Mouse (Mus musculus) neural tube, embryonic 15.5 days (tissue): ENCODE data around the gene Nrg4. TPM values are rescaled to one million over a fixed set of nuclear protein-coding genes. Genes with fewer than 3 reads are reported as not detected.
A peak's percentile ranks its signal among the peaks of the same experiment; 100 is the strongest.
"Not testable (repeated sequence)": the region's sequence is repeated elsewhere in the genome, so short reads cannot be mapped to it uniquely, and the experiment has no call there.

ENCODE experiments used
- ATAC-seq: fragments of 200-750 bp; cut with Nextera tagmentation; 2 replicates; pipeline ENCODE4 v1.8.0; 2017; ENCODE audit warnings: mild to moderate bottlenecking, moderate TSS enrichment, moderate library complexity; ENCODE audit not compliant: low FRiP score
- H3K27ac ChIP-seq: fragments of 300-500 bp; sonication (generic); replicated peaks from 2 replicates; pipeline ENCODE4 v1.5.1; 2015; ENCODE audit warnings: mild to moderate bottlenecking, inconsistent platforms
- H3K27me3 ChIP-seq: fragments of 300-500 bp; sonication (generic); replicated peaks from 2 replicates; pipeline ENCODE4 v1.6.1; 2015; ENCODE audit warnings: inconsistent platforms
- H3K36me3 ChIP-seq: fragments of 300-500 bp; sonication (generic); 2 replicates; pipeline ENCODE4 v1.6.1; 2015; ENCODE audit warnings: inconsistent platforms
- H3K4me1 ChIP-seq: fragments of 300-500 bp; sonication (generic); 2 replicates; pipeline ENCODE4 v1.6.1; 2015; ENCODE audit warnings: inconsistent platforms
- H3K4me2 ChIP-seq: fragments of 300-500 bp; sonication (generic); 2 replicates; pipeline ENCODE4 v1.6.1; 2015; ENCODE audit warnings: inconsistent platforms, mild to moderate bottlenecking, moderate library complexity
- H3K4me3 ChIP-seq: fragments of 300-500 bp; sonication (generic); replicated peaks from 2 replicates; pipeline ENCODE4 v1.5.1; 2015; ENCODE audit warnings: mild to moderate bottlenecking, inconsistent platforms
- H3K9ac ChIP-seq: fragments of 300-500 bp; sonication (generic); replicated peaks from 2 replicates; pipeline ENCODE4 v1.6.1; 2015; ENCODE audit warnings: mild to moderate bottlenecking, inconsistent platforms
- H3K9me3 ChIP-seq: fragments of 300-500 bp; sonication (generic); replicated peaks from 2 replicates; pipeline ENCODE4 v1.6.1; 2016; ENCODE audit warnings: inconsistent platforms
- WGBS: fragments of 180-500 bp; shearing (Covaris S2); methylation state at CpG from one replicate; pipeline ENCODE4 v1.1.7; 2015; ENCODE audit warnings: mixed read lengths; 5-methylcytosine and 5-hydroxymethylcytosine counted together
- polyA plus RNA-seq: library from polyadenylated mRNA; unstranded; fragments of >200 nt; fragmentation: Nextera tagmentation; extraction: Ambion mirVana; gene quantifications from 2 replicates; pipeline ENCODE4 v1.2.1, GENCODE M21; 2015

Gene Nrg4
- polyA plus RNA-seq, 1 experiment from 2014 or later = 1.4 TPM

- Histone ChIP-seq H3K4me2 (no peak overlapping the region), H3K27ac (no peak overlapping the region), H3K27me3 (no peaks in the 10 kb centered on the region), H3K4me1 (no peaks in the 10 kb centered on the region), H3K4me3 (no peak overlapping the region), H3K9me3 (no peaks in the 10 kb centered on the region), H3K36me3 (no peaks in the 10 kb centered on the region), H3K9ac (no peak overlapping the region)
- ATAC-seq = no peak
- 82% methylated on average over 8 of the region's 8 CpGs for WGBS
Measured at GRCm38 (mm10) chr9:55246440-55246839, 80.2 kb downstream of the Nrg4 start.

- H3K9ac ChIP-seq, H3K4me3 ChIP-seq, H3K4me2 ChIP-seq, H3K27me3 ChIP-seq, ATAC-seq, H3K27ac ChIP-seq, H3K4me1 ChIP-seq, H3K9me3 ChIP-seq, H3K36me3 ChIP-seq: not testable (repeated sequence)
- 96% methylated on average over 1 of the region's 1 CpGs for WGBS
Measured at GRCm38 (mm10) chr9:55245057-55245750, 81.4 kb downstream of the Nrg4 start.

GRCm38 (mm10) chr9:55244079-55244478, 82.6 kb downstream of the Nrg4 start:
- Histone ChIP-seq H3K27ac (no peak overlapping the region), H3K4me3 (no peak overlapping the region), H3K27me3 (no peaks in the 10 kb centered on the region), H3K9ac (no peak overlapping the region), H3K4me2 (no peak overlapping the region), H3K36me3 (no peaks in the 10 kb centered on the region), H3K4me1 (no peaks in the 10 kb centered on the region), H3K9me3 (no peaks in the 10 kb centered on the region)
- no peak for ATAC-seq
- WGBS = 71% methylated on average over 3 of the region's 3 CpGs

- WGBS = 78% methylated on average over 3 of the region's 3 CpGs
Measured at GRCm38 (mm10) chr9:55243280-55243679, 83.4 kb downstream of the Nrg4 start.

GRCm38 (mm10) chr9:55241863-55242685, 84.6 kb downstream of the Nrg4 start:
- H3K4me3 ChIP-seq = 0 out of 2 replicates have a peak overlapping the region, but pooled peaks have one; percentile 4

More at GRCm38 (mm10) chr9:55243280-55243679, 83.4 kb downstream of the Nrg4 start:
- H3K4me3 ChIP-seq = no peak overlapping the region
- no peak overlapping the region for H3K9ac ChIP-seq
- H3K27ac ChIP-seq = no peak overlapping the region
- H3K36me3 ChIP-seq = no peaks in the 10 kb centered on the region
- no peaks in the 10 kb centered on the region for H3K4me1 ChIP-seq
- ATAC-seq = no peak
- H3K27me3 ChIP-seq = no peaks in the 10 kb centered on the region
- no peaks in the 10 kb centered on the region for H3K9me3 ChIP-seq
- H3K4me2 ChIP-seq = no peak overlapping the region

GRCm38 (mm10) chr9:55240852-55241251, 85.8 kb downstream of the Nrg4 start:
- Histone ChIP-seq H3K4me2 (no peak overlapping the region), H3K27ac (no peak overlapping the region), H3K4me1 (no peaks in the 10 kb centered on the region), H3K27me3 (no peaks in the 10 kb centered on the region), H3K4me3 (no peak overlapping the region), H3K9ac (no peak overlapping the region), H3K9me3 (no peaks in the 10 kb centered on the region), H3K36me3 (no peaks in the 10 kb centered on the region)
- WGBS = 93% methylated on average over 5 of the region's 5 CpGs
- ATAC-seq = no peak

More at GRCm38 (mm10) chr9:55241863-55242685, 84.6 kb downstream of the Nrg4 start:
- Histone ChIP-seq H3K27ac (no peak overlapping the region), H3K4me1 (no peaks in the 10 kb centered on the region), H3K4me2 (peak overlapping the region; percentile 37), H3K27me3 (no peaks in the 10 kb centered on the region), H3K9ac (no peak overlapping the region), H3K36me3 (no peaks in the 10 kb centered on the region), H3K9me3 (no peaks in the 10 kb centered on the region)
- WGBS = 46% methylated on average over 24 of the region's 24 CpGs
- no peak for ATAC-seq

- no peaks in the 10 kb centered on the region for H3K36me3 ChIP-seq
Measured at GRCm38 (mm10) chr9:55236235-55237165, 90.1 kb downstream of the Nrg4 start.

GRCm38 (mm10) chr9:55233076-55233475, 93.6 kb downstream of the Nrg4 start:
- H3K36me3 ChIP-seq, H3K27me3 ChIP-seq, H3K4me3 ChIP-seq, ATAC-seq, H3K4me1 ChIP-seq, H3K4me2 ChIP-seq, H3K27ac ChIP-seq, H3K9ac ChIP-seq, H3K9me3 ChIP-seq: not testable (repeated sequence)
- 73% methylated on average over 11 of the region's 11 CpGs for WGBS

More at GRCm38 (mm10) chr9:55236235-55237165, 90.1 kb downstream of the Nrg4 start:
- Histone ChIP-seq H3K4me1 (no peaks in the 10 kb centered on the region), H3K27ac (no peak overlapping the region), H3K9ac (no peak overlapping the region), H3K4me2 (no peak overlapping the region), H3K4me3 (no peak overlapping the region), H3K9me3 (no peaks in the 10 kb centered on the region), H3K27me3 (no peaks in the 10 kb centered on the region)
- 76% methylated on average over 13 of the region's 13 CpGs for WGBS
- no peak for ATAC-seq

- no peak overlapping the region for H3K27ac ChIP-seq
- H3K27me3 ChIP-seq = no peaks in the 10 kb centered on the region
- no peaks in the 10 kb centered on the region for H3K9me3 ChIP-seq
- ATAC-seq = no peak
- no peaks in the 10 kb centered on the region for H3K4me1 ChIP-seq
- H3K9ac ChIP-seq = no peak overlapping the region
- H3K36me3 ChIP-seq = no peaks in the 10 kb centered on the region
- no peak overlapping the region for H3K4me3 ChIP-seq
- no peak overlapping the region for H3K4me2 ChIP-seq
- 90% methylated on average over 7 of the region's 7 CpGs for WGBS
Measured at GRCm38 (mm10) chr9:55232586-55232985, 94.1 kb downstream of the Nrg4 start.

- 87% methylated on average over 5 of the region's 5 CpGs for WGBS
- no peak overlapping the region for H3K4me2 ChIP-seq
- no peak for ATAC-seq
- no peaks in the 10 kb centered on the region for H3K36me3 ChIP-seq
- no peak overlapping the region for H3K9ac ChIP-seq
- no peak overlapping the region for H3K4me3 ChIP-seq
- H3K9me3 ChIP-seq = no peaks in the 10 kb centered on the region
- H3K27me3 ChIP-seq = no peaks in the 10 kb centered on the region
- no peak overlapping the region for H3K27ac ChIP-seq
- no peaks in the 10 kb centered on the region for H3K4me1 ChIP-seq
Measured at GRCm38 (mm10) chr9:55232110-55232509, 94.5 kb downstream of the Nrg4 start.

- H3K36me3 ChIP-seq = no peaks in the 10 kb centered on the region
- no peak overlapping the region for H3K27ac ChIP-seq
- H3K4me3 ChIP-seq = no peak overlapping the region
- ATAC-seq = no peak
- H3K4me1 ChIP-seq = 0 out of 2 replicates have a peak, but pooled peaks cover under 1% of the 10 kb centered on the region
- no peak overlapping the region for H3K9ac ChIP-seq
- H3K27me3 ChIP-seq = no peaks in the 10 kb centered on the region
- 66% methylated on average over 6 of the region's 6 CpGs for WGBS
- H3K4me2 ChIP-seq = no peak overlapping the region
- H3K9me3 ChIP-seq = no peaks in the 10 kb centered on the region
Measured at GRCm38 (mm10) chr9:55231544-55231943, 95.1 kb downstream of the Nrg4 start.
